Mouse (Mus musculus): ENCODE measurements around the gene Sytl2. TPM values are rescaled to one million over a fixed set of nuclear protein-coding genes. Genes with fewer than 3 reads are reported as not detected.

Sytl2 gene
- polyA plus RNA-seq, 1 experiment from 2014 or later: 19.5 TPM

DNA sequence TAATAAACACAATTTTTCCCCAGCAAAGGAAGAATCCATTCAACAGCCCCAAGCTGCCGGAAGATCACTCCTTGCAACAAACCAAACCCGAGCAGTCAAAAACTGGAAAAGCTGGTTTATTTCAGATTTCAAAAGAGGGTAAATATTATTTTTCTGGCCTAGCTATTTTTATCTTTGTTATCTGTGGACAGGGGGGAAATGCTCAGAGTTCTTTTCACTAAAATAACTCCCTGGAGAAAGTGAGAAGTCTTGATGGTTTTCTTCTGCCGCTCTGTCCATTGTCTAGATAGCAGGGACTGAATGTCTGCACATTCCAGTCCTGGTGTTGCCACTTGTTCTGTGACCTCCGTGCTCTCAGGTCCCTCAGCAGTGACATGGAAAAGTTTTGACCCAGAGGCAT, 70.8 kb downstream of the Sytl2 start:
- ATAC-seq (ENCODE audit: insufficient number of reproducible peaks, low FRiP score, low TSS enrichment, low read depth): no peak
- H3K4me2 ChIP-seq (replicated peaks): no peak overlapping the region
- no peaks in the 10 kb centered on the region for H3K9me3 ChIP-seq (replicated peaks)
- H3K4me3 ChIP-seq (replicated peaks): no peak overlapping the region
- H3K36me3 ChIP-seq: no peaks in the 10 kb centered on the region
- WGBS: 53% methylated on average over 4 of the region's 4 CpGs
- no peak overlapping the region for H3K9ac ChIP-seq
- no peaks in the 10 kb centered on the region for H3K27me3 ChIP-seq
- H3K4me1 ChIP-seq: no peaks in the 10 kb centered on the region
- no peak overlapping the region for H3K27ac ChIP-seq (replicated peaks)

DNA sequence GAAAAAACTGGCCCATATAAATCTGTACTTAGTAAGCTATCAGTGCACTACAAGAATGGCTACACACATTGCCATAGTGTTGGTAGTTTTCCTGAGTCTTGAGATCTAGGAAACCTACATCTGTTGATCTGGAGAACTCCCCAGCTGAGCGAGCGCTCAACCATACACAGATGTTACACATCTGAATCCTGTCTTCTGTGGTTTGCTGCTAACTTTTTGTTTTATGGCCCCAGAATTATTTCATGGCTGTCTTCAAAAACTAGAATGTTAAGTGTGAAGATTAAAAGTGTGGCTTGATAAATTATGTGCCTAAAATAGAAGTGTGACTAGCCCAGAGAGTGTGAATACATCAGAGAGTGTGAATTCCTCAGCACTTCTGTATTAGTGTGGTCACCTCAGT, 82.4 kb downstream of the Sytl2 start:
- WGBS: 59% methylated on average over 2 of the region's 2 CpGs
- H3K36me3 ChIP-seq: no peaks in the 10 kb centered on the region

DNA sequence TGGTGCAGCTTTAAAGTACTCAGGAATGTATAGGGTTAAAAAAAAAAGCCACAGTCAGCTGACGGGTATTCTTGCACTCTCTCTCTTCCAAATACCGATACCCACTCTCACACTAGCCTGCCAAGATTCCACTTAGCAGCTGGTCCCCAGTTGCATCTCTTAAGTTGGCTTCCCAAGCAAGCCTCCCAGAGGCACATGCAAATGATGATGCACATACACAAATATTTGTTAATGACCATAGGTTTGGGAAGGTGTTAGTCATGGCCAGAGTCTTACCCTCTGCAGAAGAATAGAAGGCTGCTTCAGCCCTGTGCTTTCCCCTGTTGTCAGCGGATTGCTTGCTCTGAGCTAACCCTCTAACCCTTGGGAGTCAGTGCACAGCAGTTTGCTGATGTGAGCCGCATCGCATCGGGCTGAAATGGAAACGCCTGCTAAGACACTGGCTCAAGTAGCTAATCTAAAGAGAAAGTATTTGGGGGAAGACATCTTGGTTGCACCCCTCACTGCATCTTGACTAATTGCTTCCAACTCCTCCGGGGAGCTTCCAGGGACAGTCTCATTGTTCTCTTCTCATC, 84.9 kb downstream of the Sytl2 start:
- H3K9ac ChIP-seq: no peak overlapping the region
- no peaks in the 10 kb centered on the region for H3K27me3 ChIP-seq
- peak overlapping the region; percentile 17 for H3K4me3 ChIP-seq (replicated peaks)
- H3K4me1 ChIP-seq: peaks cover 13% of the 10 kb centered on the region; the same call in 1 of the 2 replicates
- ATAC-seq (ENCODE audit: insufficient number of reproducible peaks, low FRiP score, low TSS enrichment, low read depth): 0 out of 2 replicates have a peak, but pooled peaks have one; percentile 57
- H3K36me3 ChIP-seq: no peaks in the 10 kb centered on the region
- H3K27ac ChIP-seq (replicated peaks): peak overlapping the region; percentile 40; the same call in 1 of the 2 replicates
- no peaks in the 10 kb centered on the region for H3K9me3 ChIP-seq (replicated peaks)
- H3K4me2 ChIP-seq (replicated peaks): peak overlapping the region; percentile 32
- 8% methylated on average over 8 of the region's 8 CpGs for WGBS

More for the DNA sequence above, 82.4 kb downstream of the Sytl2 start:
- H3K4me2 ChIP-seq (replicated peaks): no peak overlapping the region
- H3K27me3 ChIP-seq: no peaks in the 10 kb centered on the region
- H3K9me3 ChIP-seq (replicated peaks): no peaks in the 10 kb centered on the region
- no peak overlapping the region for H3K4me3 ChIP-seq (replicated peaks)
- no peak overlapping the region for H3K9ac ChIP-seq
- peaks cover 13% of the 10 kb centered on the region; the same call in 1 of the 2 replicates for H3K4me1 ChIP-seq
- H3K27ac ChIP-seq (replicated peaks): peak overlapping the region; percentile 51; the same call in 1 of the 2 replicates
- no peak for ATAC-seq (ENCODE audit: insufficient number of reproducible peaks, low FRiP score, low TSS enrichment, low read depth)

DNA sequence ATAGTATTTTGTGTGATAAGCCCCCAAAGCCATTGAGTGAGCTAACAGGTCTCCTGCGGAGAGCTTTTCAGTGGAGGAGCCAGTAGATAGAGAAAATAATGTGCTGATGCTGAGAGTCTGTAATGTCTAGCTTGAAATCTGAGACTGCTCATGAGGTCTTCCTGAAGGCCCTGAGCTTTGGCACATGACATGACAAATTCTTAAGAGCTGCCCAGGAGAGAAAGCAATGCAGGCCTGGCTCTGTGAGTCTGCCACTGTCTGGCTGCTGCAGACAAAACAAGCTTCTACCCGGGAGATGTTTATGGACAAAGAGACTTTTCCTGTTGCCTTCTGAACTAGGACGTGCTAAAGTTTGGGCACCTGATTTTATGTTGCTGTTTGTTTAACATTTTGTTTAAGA, 87.7 kb downstream of the Sytl2 start:
- Histone ChIP-seq H3K9ac (no peak overlapping the region), H3K4me1 (peaks cover 8% of the 10 kb centered on the region; the same call in 1 of the 2 replicates), H3K27me3 (no peaks in the 10 kb centered on the region), H3K4me2 (replicated peaks) (no peak overlapping the region), H3K4me3 (replicated peaks) (no peak overlapping the region), H3K9me3 (replicated peaks) (no peaks in the 10 kb centered on the region), H3K27ac (replicated peaks) (no peak overlapping the region), H3K36me3 (no peaks in the 10 kb centered on the region)
- ATAC-seq (ENCODE audit: insufficient number of reproducible peaks, low FRiP score, low TSS enrichment, low read depth): no peak
- 32% methylated on average over 3 of the region's 3 CpGs for WGBS

DNA sequence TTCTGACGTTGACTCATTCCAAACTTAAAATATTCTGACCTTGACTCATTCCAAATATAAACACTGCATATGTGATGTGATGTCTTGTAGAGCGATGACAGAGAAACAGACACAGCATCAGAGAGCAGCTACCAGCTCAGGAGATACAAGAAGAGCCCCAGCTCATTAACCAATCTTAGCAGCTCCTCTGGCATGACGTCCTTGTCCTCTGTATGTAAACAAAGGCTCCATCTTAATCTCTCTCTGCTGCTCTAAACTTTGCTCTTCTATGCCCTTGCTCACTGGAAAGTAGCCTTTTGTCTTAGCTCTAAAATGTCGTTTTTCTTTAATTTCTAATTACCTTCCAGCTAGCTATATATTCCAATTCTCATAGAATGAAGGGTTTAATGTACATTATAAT, 93.0 kb downstream of the Sytl2 start:
- no peaks in the 10 kb centered on the region for H3K36me3 ChIP-seq
- no peak overlapping the region for H3K9ac ChIP-seq
- no peak overlapping the region for H3K4me3 ChIP-seq (replicated peaks)
- H3K27me3 ChIP-seq: no peaks in the 10 kb centered on the region
- ATAC-seq (ENCODE audit: insufficient number of reproducible peaks, low FRiP score, low TSS enrichment, low read depth): no peak
- no peaks in the 10 kb centered on the region; the same call in 1 of the 2 replicates for H3K4me1 ChIP-seq
- no peak overlapping the region for H3K27ac ChIP-seq (replicated peaks)
- WGBS: 44% methylated on average over 4 of the region's 4 CpGs
- H3K4me2 ChIP-seq (replicated peaks): no peak overlapping the region
- H3K9me3 ChIP-seq (replicated peaks): no peaks in the 10 kb centered on the region

DNA sequence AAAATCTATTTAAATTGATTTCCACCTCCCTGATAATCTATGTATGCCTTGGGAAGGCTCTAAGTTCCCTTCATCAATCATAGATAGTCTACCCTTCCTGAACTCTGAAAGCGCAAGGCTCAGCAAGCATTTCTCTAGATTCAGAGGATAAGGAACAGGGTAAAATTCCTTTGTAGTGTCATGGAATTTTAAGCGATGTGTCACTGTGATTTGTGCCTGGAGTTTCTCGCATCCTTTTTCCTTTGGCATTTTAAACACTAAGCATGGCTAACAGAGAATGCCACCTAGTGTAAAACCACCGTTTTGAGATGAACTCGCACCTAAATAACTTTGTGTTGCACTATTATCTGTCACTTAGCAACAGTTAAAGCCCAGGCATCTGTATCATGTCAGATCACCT, 93.9 kb downstream of the Sytl2 start:
- Histone ChIP-seq H3K4me3 (replicated peaks) (no peak overlapping the region), H3K27me3 (no peaks in the 10 kb centered on the region), H3K4me2 (replicated peaks) (no peak overlapping the region), H3K9ac (no peak overlapping the region), H3K4me1 (no peaks in the 10 kb centered on the region; the same call in 1 of the 2 replicates), H3K27ac (replicated peaks) (no peak overlapping the region), H3K9me3 (replicated peaks) (no peaks in the 10 kb centered on the region), H3K36me3 (no peaks in the 10 kb centered on the region)
- 66% methylated on average over 5 of the region's 5 CpGs for WGBS
- no peak for ATAC-seq (ENCODE audit: insufficient number of reproducible peaks, low FRiP score, low TSS enrichment, low read depth)

DNA sequence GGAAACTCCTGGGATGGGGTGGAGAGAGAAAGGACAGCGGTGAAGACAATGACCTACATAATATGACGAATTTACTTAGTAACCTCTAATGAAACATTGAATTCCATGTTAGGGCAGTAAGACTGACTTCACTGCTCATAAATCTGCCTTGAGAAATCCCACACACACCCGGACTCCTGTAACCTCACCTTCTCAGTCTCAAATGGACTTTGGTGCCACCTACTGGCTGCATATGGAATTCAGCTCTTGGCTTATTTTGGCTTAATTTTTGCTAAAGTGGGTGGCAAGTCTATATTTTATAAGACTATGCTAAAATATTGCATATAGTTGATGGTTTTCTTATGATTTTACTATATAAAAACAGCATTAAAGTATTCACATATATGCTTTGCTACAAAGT, 107.9 kb downstream of the Sytl2 start:
- WGBS: 54% methylated on average over 3 of the region's 3 CpGs
- H3K4me1 ChIP-seq: no peaks in the 10 kb centered on the region
- no peaks in the 10 kb centered on the region for H3K9me3 ChIP-seq (replicated peaks)
- no peak overlapping the region for H3K4me3 ChIP-seq (replicated peaks)
- no peaks in the 10 kb centered on the region for H3K36me3 ChIP-seq
- no peaks in the 10 kb centered on the region for H3K27me3 ChIP-seq
- no peak overlapping the region for H3K4me2 ChIP-seq (replicated peaks)
- H3K27ac ChIP-seq (replicated peaks): no peak overlapping the region
- no peak overlapping the region for H3K9ac ChIP-seq
- no peak for ATAC-seq (ENCODE audit: insufficient number of reproducible peaks, low FRiP score, low TSS enrichment, low read depth)

DNA sequence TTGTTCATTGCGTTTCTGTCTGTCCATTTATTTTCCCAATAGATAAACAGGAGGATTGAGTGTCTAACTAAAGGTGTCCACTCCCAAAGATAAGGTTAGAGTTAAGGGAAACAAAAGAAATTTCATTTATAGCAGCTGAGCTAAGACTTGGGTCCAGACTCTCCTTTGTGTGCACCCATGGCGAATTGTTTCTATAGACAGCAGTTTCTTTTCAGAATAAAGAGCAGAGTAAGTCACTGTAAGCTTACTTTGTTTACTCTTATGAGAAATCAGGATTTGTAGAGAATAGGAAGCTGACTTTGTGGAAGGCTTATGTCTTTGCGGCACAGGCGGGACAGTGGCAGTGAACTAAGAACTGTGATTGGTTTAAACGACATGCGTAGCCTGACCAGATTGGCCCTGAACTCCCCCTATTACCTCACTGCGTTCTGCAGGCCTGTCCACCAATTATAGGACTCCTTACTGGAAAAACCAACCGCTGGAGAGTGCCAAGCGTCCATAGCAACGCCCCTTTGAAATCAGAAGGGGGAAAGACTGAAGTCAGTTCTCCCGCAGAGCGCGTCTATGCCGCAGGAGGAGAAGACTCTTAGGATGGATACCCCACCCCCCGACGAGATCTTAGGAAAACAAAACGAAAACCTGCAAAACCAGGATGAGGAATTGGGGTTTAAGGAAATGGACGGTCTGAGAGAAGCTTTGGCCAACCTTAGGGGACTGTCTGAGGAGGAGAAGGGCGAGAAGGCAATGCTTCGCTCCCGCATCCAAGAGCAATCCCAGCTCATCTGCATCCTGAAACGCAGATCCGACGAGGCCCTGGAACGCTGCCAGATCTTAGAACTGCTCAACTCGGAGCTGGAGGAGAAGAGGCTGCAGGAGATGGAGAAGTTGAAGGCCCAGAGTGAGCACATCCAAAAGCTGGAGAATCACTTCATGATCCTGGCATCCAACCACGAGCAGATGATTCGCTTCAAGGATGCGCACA, 124.3 kb downstream of the Sytl2 start, which contains the start of gene Ccdc89:
TSS of gene Ccdc89 (plus strand) at position 558 of the 982 bp plus-strand sequence.
- Histone ChIP-seq H3K4me3 (replicated peaks) (peak within 1 kb of the TSS; percentile 41), H3K4me1 (peaks cover 8% of the 10 kb centered on the region; the same call in 1 of the 2 replicates), H3K36me3 (no peaks in the 10 kb centered on the region), H3K27ac (replicated peaks) (no peak within 1 kb of the TSS), H3K9me3 (replicated peaks) (no peaks in the 10 kb centered on the region), H3K4me2 (replicated peaks) (peak within 1 kb of the TSS; percentile 69), H3K9ac (peak within 1 kb of the TSS; percentile 42), H3K27me3 (no peaks in the 10 kb centered on the region)
- ATAC-seq (ENCODE audit: insufficient number of reproducible peaks, low FRiP score, low TSS enrichment, low read depth): peak; percentile 100
- WGBS: 21% methylated on average over 29 of the region's 29 CpGs

DNA sequence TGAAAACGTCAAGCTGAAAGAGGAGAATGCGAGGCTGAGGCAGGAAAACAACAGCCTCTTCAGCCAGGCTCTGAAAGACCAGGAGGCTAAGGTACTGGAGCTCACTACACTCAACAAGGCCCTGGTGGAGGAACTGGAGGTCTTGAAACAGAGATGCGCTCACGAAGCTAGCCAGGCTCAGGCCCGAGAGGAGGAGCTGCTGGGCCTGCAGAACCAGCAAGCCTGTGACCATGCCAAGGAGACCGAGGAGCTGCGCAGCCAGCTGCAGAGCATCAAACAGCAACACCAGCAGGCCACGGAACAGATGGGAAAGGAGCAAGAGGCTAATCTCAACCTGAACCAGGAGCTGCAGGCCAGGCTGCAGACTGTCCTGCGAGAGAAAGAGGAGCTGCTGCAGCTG, 125.0 kb downstream of the Sytl2 start:
- H3K4me3 ChIP-seq (replicated peaks): peak overlapping the region; percentile 41
- peaks cover 8% of the 10 kb centered on the region; the same call in 1 of the 2 replicates for H3K4me1 ChIP-seq
- no peaks in the 10 kb centered on the region for H3K27me3 ChIP-seq
- WGBS: 74% methylated on average over 9 of the region's 9 CpGs
- H3K4me2 ChIP-seq (replicated peaks): peak overlapping the region; percentile 69
- H3K9me3 ChIP-seq (replicated peaks): no peaks in the 10 kb centered on the region
- no peak for ATAC-seq (ENCODE audit: insufficient number of reproducible peaks, low FRiP score, low TSS enrichment, low read depth)
- H3K36me3 ChIP-seq: no peaks in the 10 kb centered on the region
- H3K9ac ChIP-seq: 0 out of 2 replicates have a peak overlapping the region, but pooled peaks have one; percentile 42
- H3K27ac ChIP-seq (replicated peaks): no peak overlapping the region

DNA sequence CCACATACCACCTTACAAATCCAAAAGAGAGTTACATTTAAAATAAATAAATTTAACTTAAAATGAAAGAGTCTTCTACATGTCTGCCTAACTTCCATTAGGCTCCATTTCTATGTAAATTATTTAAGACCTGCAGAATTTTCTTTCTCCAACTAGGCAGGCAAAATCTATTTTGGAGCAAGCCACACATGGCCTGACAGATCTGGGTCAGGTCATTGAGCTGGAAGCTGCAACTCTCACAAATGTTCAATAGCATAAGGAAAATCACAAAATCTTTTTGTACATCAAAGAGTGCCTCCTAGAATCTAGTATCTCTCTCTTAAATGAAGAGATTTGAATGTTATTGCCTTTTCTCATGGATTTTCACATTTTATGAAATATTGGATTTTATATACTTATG, 130.2 kb downstream of the Sytl2 start:
- Histone ChIP-seq H3K9me3 (replicated peaks) (no peaks in the 10 kb centered on the region), H3K27me3 (no peaks in the 10 kb centered on the region), H3K4me1 (0 out of 2 replicates have a peak, but pooled peaks cover under 1% of the 10 kb centered on the region), H3K36me3 (no peaks in the 10 kb centered on the region), H3K4me2 (replicated peaks) (no peak overlapping the region), H3K9ac (no peak overlapping the region), H3K4me3 (replicated peaks) (no peak overlapping the region), H3K27ac (replicated peaks) (no peak overlapping the region)
- ATAC-seq (ENCODE audit: insufficient number of reproducible peaks, low FRiP score, low TSS enrichment, low read depth): no peak

DNA sequence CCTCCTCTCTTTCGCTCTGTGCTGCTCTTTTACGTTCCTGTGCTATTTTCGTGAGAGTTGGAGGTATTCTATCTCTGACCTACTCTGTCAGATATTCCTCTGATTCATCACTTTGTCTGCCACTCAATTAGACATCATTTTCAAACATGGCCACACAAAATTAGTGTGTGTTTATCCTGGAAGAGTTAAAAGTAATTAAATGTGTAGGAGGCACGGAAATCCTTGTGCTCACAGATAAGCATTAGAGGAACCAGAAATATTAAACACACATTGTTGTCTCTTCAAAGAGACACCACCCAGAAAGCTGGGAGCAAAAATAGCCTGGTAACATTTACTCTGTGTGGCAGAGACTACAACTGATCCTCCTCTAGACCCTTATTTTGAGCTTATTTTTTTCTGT, 138.0 kb downstream of the Sytl2 start:
- Histone ChIP-seq H3K9ac (no peak overlapping the region), H3K4me3 (replicated peaks) (no peak overlapping the region), H3K4me2 (replicated peaks) (no peak overlapping the region), H3K9me3 (replicated peaks) (no peaks in the 10 kb centered on the region), H3K27ac (replicated peaks) (no peak overlapping the region), H3K36me3 (no peaks in the 10 kb centered on the region), H3K4me1 (no peaks in the 10 kb centered on the region), H3K27me3 (no peaks in the 10 kb centered on the region)
- 84% methylated on average over 4 of the region's 4 CpGs for WGBS
- ATAC-seq (ENCODE audit: insufficient number of reproducible peaks, low FRiP score, low TSS enrichment, low read depth): no peak

All from embryonic facial prominence, embryonic 15.5 days (tissue).